Mouse (Mus musculus) intestine, postnatal 0 days (tissue): ENCODE data around the gene Rgp1. TPM values are rescaled to one million over a fixed set of nuclear protein-coding genes. Genes with fewer than 3 reads are reported as not detected.

Source experiments
- ATAC-seq: fragments of 200-750 bp; cut with Nextera tagmentation; 2 replicates; pipeline ENCODE4 v1.8.0; 2017; ENCODE audit warnings: mild to moderate bottlenecking, moderate TSS enrichment, moderate library complexity
- H3K27ac ChIP-seq: fragments of 300-500 bp; sonication (generic); 2 replicates; pipeline ENCODE4 v1.5.1; 2014; ENCODE audit warnings: mild to moderate bottlenecking, low read depth, low read length, moderate library complexity
- H3K27me3 ChIP-seq: fragments of 300-500 bp; sonication (generic); replicated peaks from 2 replicates; pipeline ENCODE4 v1.6.1; 2014; ENCODE audit warnings: low read length, mixed read lengths; ENCODE audit not compliant: control insufficient read depth, insufficient read depth
- H3K36me3 ChIP-seq: fragments of 300-500 bp; sonication (generic); 2 replicates; pipeline ENCODE4 v1.6.1; 2014; ENCODE audit warnings: mild to moderate bottlenecking, moderate library complexity; ENCODE audit not compliant: control insufficient read depth, insufficient read depth
- H3K4me1 ChIP-seq: fragments of 300-500 bp; sonication (generic); replicated peaks from 2 replicates; pipeline ENCODE4 v1.6.1; 2014; ENCODE audit warnings: antibody characterized with exemption, low read length, mixed read lengths; ENCODE audit not compliant: control insufficient read depth, insufficient read depth
- H3K4me2 ChIP-seq: fragments of 300-500 bp; sonication (generic); replicated peaks from 2 replicates; pipeline ENCODE4 v1.6.1; 2014; ENCODE audit warnings: low read depth, mild to moderate bottlenecking, moderate library complexity
- H3K4me3 ChIP-seq: fragments of 300-500 bp; sonication (generic); 2 replicates; pipeline ENCODE4 v1.5.1; 2014; ENCODE audit warnings: low read depth, low read length
- H3K9ac ChIP-seq: fragments of 300-500 bp; sonication (generic); 2 replicates; pipeline ENCODE4 v1.6.1; 2014; ENCODE audit warnings: mild to moderate bottlenecking, low read depth, low read length
- H3K9me3 ChIP-seq: fragments of 300-500 bp; sonication (generic); 2 replicates; pipeline ENCODE4 v1.6.1; 2016; ENCODE audit warnings: mixed run types; ENCODE audit not compliant: control insufficient read depth
- CTCF ChIP-seq: sonication (generic); IDR thresholded peaks from 2 replicates; pipeline ENCODE4 v1.5.1; 2016; ENCODE audit warnings: low read depth, mild to moderate bottlenecking, control low read depth, antibody characterized with exemption, moderate library complexity
- WGBS: fragments of 180-500 bp; shearing (Covaris S2); extraction: QIAGEN DNeasy Blood & Tissue Kit; methylation state at CpG from one replicate; pipeline ENCODE4 v1.1.7; 2014; 5-methylcytosine and 5-hydroxymethylcytosine counted together
- polyA plus RNA-seq: library from polyadenylated mRNA; unstranded; fragments of >200 nt; fragmentation: Nextera tagmentation; extraction: Ambion mirVana; gene quantifications from 2 replicates; pipeline ENCODE4 v1.2.1, GENCODE M21; 2015

Gene Rgp1
- polyA plus RNA-seq, 1 experiment from 2014 or later: 11.3 TPM

- TF ChIP-seq CTCF: no peak
- no peak overlapping the region for H3K9ac ChIP-seq
- peaks cover 80% of the 10 kb centered on the region for H3K36me3 ChIP-seq
- no peak overlapping the region for H3K4me2 ChIP-seq
- no peak overlapping the region for H3K4me3 ChIP-seq
- H3K27ac ChIP-seq: no peak overlapping the region
- peaks cover 2% of the 10 kb centered on the region; the same call in 1 of the 2 replicates for H3K4me1 ChIP-seq
- no peaks in the 10 kb centered on the region for H3K27me3 ChIP-seq
- no peaks in the 10 kb centered on the region for H3K9me3 ChIP-seq
- no peak for ATAC-seq
These were observed 24.6 kb upstream of the Rgp1 start for GRCm38 (mm10) chr4:43553891-43554290.

- H3K9ac ChIP-seq: no peak overlapping the region
- no peaks in the 10 kb centered on the region for H3K27me3 ChIP-seq
- peaks cover 60% of the 10 kb centered on the region for H3K36me3 ChIP-seq
- H3K27ac ChIP-seq: no peak overlapping the region
- no peaks in the 10 kb centered on the region for H3K9me3 ChIP-seq
- WGBS: 90% methylated on average over 7 of the region's 7 CpGs
- TF ChIP-seq CTCF: no peak
- no peak for ATAC-seq
- H3K4me2 ChIP-seq: no peak overlapping the region
- H3K4me3 ChIP-seq: no peak overlapping the region
- peaks cover 2% of the 10 kb centered on the region; the same call in 1 of the 2 replicates for H3K4me1 ChIP-seq
These were observed 22.6 kb upstream of the Rgp1 start for GRCm38 (mm10) chr4:43555926-43556325.

- Histone ChIP-seq H3K27ac (peak overlapping the region; percentile 61; the same call in 1 of the 2 replicates), H3K4me2 (peak overlapping the region; percentile 72), H3K9me3 (no peaks in the 10 kb centered on the region), H3K27me3 (no peaks in the 10 kb centered on the region), H3K9ac (no peak overlapping the region), H3K36me3 (peaks cover 38% of the 10 kb centered on the region), H3K4me3 (0 out of 2 replicates have a peak overlapping the region, but pooled peaks have one; percentile 10), H3K4me1 (peaks cover 2% of the 10 kb centered on the region; the same call in 1 of the 2 replicates)
- TF ChIP-seq CTCF: no peak
- 24% methylated on average over 5 of the region's 5 CpGs for WGBS
- ATAC-seq: no peak
These were observed 20.4 kb upstream of the Rgp1 start for GRCm38 (mm10) chr4:43558028-43558630.

- peak overlapping the region; percentile 61 for H3K27ac ChIP-seq
- ATAC-seq: no peak
- 0 out of 2 replicates have a peak overlapping the region, but pooled peaks have one; percentile 10 for H3K4me3 ChIP-seq
- H3K9ac ChIP-seq: peak overlapping the region; percentile 31; the same call in 1 of the 2 replicates
- no peak for TF ChIP-seq CTCF
- 26% methylated on average over 13 of the region's 13 CpGs for WGBS
- H3K4me1 ChIP-seq: peaks cover 2% of the 10 kb centered on the region; the same call in 1 of the 2 replicates
- peak overlapping the region; percentile 72 for H3K4me2 ChIP-seq
- H3K9me3 ChIP-seq: no peaks in the 10 kb centered on the region
- H3K36me3 ChIP-seq: peaks cover 31% of the 10 kb centered on the region
- H3K27me3 ChIP-seq: no peaks in the 10 kb centered on the region
These were observed 19.7 kb upstream of the Rgp1 start for GRCm38 (mm10) chr4:43558631-43559356.

- peaks cover 24% of the 10 kb centered on the region for H3K36me3 ChIP-seq
- WGBS: 65% methylated on average over 13 of the region's 13 CpGs
- no peaks in the 10 kb centered on the region for H3K9me3 ChIP-seq
- peaks cover 2% of the 10 kb centered on the region; the same call in 1 of the 2 replicates for H3K4me1 ChIP-seq
- peak overlapping the region; percentile 37; the same call in 1 of the 2 replicates for H3K27ac ChIP-seq
- H3K4me2 ChIP-seq: peak overlapping the region; percentile 72
- no peak for ATAC-seq
- no peak overlapping the region for H3K9ac ChIP-seq
- no peak for TF ChIP-seq CTCF
- H3K4me3 ChIP-seq: peak overlapping the region; percentile 81
- no peaks in the 10 kb centered on the region for H3K27me3 ChIP-seq
These were observed 18.8 kb upstream of the Rgp1 start for GRCm38 (mm10) chr4:43559519-43560242.

GRCm38 (mm10) chr4:43560243-43560611 lies 18.3 kb upstream of the Rgp1 start:
- no peak for ATAC-seq
- no peak for TF ChIP-seq CTCF
- Histone ChIP-seq H3K27me3 (no peaks in the 10 kb centered on the region), H3K27ac (no peak overlapping the region; the same call in 1 of the 2 replicates), H3K4me1 (peaks cover 2% of the 10 kb centered on the region; the same call in 1 of the 2 replicates), H3K9ac (no peak overlapping the region), H3K4me3 (peak overlapping the region; percentile 81), H3K9me3 (no peaks in the 10 kb centered on the region), H3K36me3 (peaks cover 24% of the 10 kb centered on the region), H3K4me2 (peak overlapping the region; percentile 72)
- whole genome bisulfite sequencing: 29% methylated on average over 6 of the region's 6 CpGs
